Mouse (Mus musculus) MEL (cell line): Measurements from ENCODE around the gene Ralgapb. TPM values are rescaled to one million over a fixed set of nuclear protein-coding genes. Genes with fewer than 3 reads are reported as not detected.
A peak's percentile ranks its signal among the peaks of the same experiment; 100 is the strongest.

Source experiments
- DNase-seq: peaks from one replicate; pipeline ENCODE4 v3.0.0; 2011; ENCODE audit warnings: low read depth, low spot score
- H3K27ac ChIP-seq: 2 replicates; pipeline ENCODE4 v1.5.1; 2012; ENCODE audit warnings: low read depth, mild to moderate bottlenecking, control low read depth, low read length, moderate library complexity; ENCODE audit not compliant: control insufficient read depth
- H3K27me3 ChIP-seq, 2 experiments: fragments of 150-350 bp in 1 of 2; sonication (generic) in 1 of 2; 2 replicates each; pipeline ENCODE4 v1.6.1; 2012; ENCODE audit warnings: low read length in 2 of 2, mild to moderate bottlenecking in 2 of 2, improper control_type of control experiment in 1 of 2, moderate library complexity in 1 of 2; ENCODE audit not compliant: insufficient read depth in 2 of 2, control insufficient read depth in 1 of 2
- H3K36me3 ChIP-seq, 2 experiments: 2 replicates each; pipeline ENCODE4 v1.6.1; 2012 to 2014; ENCODE audit warnings: low read length in 2 of 2, improper control_type of control experiment in 1 of 2, inconsistent platforms in 1 of 2, mild to moderate bottlenecking in 1 of 2; ENCODE audit not compliant: insufficient read depth in 2 of 2, control insufficient read depth in 1 of 2
- H3K4me1 ChIP-seq, 2 experiments: fragments of 150-350 bp in 1 of 2; sonication (generic) in 1 of 2; 2 replicates each; pipeline ENCODE4 v1.6.1; 2012; ENCODE audit warnings: low read length in 2 of 2, improper control_type of control experiment in 1 of 2, mild to moderate bottlenecking in 1 of 2; ENCODE audit not compliant: insufficient read depth in 2 of 2, control insufficient read depth in 1 of 2
- H3K4me3 ChIP-seq, 2 experiments: fragments of 150-350 bp in 1 of 2; sonication (generic) in 1 of 2; 2 replicates each; pipeline ENCODE4 v1.5.1; 2012; ENCODE audit warnings: low read depth in 2 of 2, low read length in 2 of 2, mild to moderate bottlenecking in 2 of 2, moderate library complexity in 2 of 2, control low read depth in 1 of 2, improper control_type of control experiment in 1 of 2; ENCODE audit not compliant: control insufficient read depth in 1 of 2, insufficient read depth in 1 of 2
- H3K79me2 ChIP-seq: 2 replicates; pipeline ENCODE4 v1.6.1; 2012; ENCODE audit warnings: mild to moderate bottlenecking, low read length, moderate library complexity; ENCODE audit not compliant: control insufficient read depth, poor library complexity, insufficient read depth
- H3K9ac ChIP-seq: 2 replicates; pipeline ENCODE4 v1.6.1; 2012; ENCODE audit warnings: low read depth, mild to moderate bottlenecking, control low read depth, low read length, moderate library complexity; ENCODE audit not compliant: control insufficient read depth, poor library complexity, severe bottlenecking
- H3K9me3 ChIP-seq: fragments of 150-350 bp; sonication (generic); replicated peaks from 2 replicates; pipeline ENCODE4 v1.6.1; 2012; ENCODE audit warnings: mild to moderate bottlenecking, low read length, improper control_type of control experiment, moderate library complexity; ENCODE audit not compliant: insufficient read depth
- CHD1 ChIP-seq: IDR thresholded peaks from 2 replicates; pipeline ENCODE4 v1.6.1; 2012; ENCODE audit warnings: low read depth, mild to moderate bottlenecking, inconsistent platforms, low read length, improper control_type of control experiment
- CTCF ChIP-seq, 3 experiments: IDR thresholded peaks in 2 of 3; conservative IDR thresholded peaks in 1 of 3; 2 replicates each; pipeline ENCODE4 v1.5.1; 2011 to 2012; ENCODE audit warnings: low read length in 3 of 3, low read depth in 2 of 3, mild to moderate bottlenecking in 2 of 3, improper control_type of control experiment in 1 of 3, inconsistent platforms in 1 of 3, mixed read lengths in 1 of 3, moderate library complexity in 1 of 3; ENCODE audit not compliant: control insufficient read depth in 1 of 3, insufficient read depth in 1 of 3, poor library complexity in 1 of 3, severe bottlenecking in 1 of 3
- E2F4 ChIP-seq: IDR thresholded peaks from 2 replicates; pipeline ENCODE4 v1.6.1; 2011; ENCODE audit warnings: low read depth, low read length, improper control_type of control experiment, borderline replicate concordance
- EP300 ChIP-seq, 2 experiments: IDR thresholded peaks; 2 replicates each; pipeline ENCODE4 v1.6.1; 2011; ENCODE audit warnings: improper control_type of control experiment in 2 of 2, low read length in 2 of 2, low read depth in 1 of 2, mild to moderate bottlenecking in 1 of 2
- GABPA ChIP-seq: IDR thresholded peaks from 2 replicates; pipeline ENCODE4 v1.6.1; 2012; ENCODE audit warnings: low read depth, mild to moderate bottlenecking, inconsistent platforms, low read length, improper control_type of control experiment, moderate library complexity
- GATA1 ChIP-seq: IDR thresholded peaks from 2 replicates; pipeline ENCODE4 v1.6.1; 2011; ENCODE audit warnings: low read depth, low read length, improper control_type of control experiment
- HCFC1 ChIP-seq: IDR thresholded peaks from 2 replicates; pipeline ENCODE4 v1.6.1; 2012; ENCODE audit warnings: low read depth, mild to moderate bottlenecking, inconsistent platforms, low read length, improper control_type of control experiment, moderate library complexity
- JUND ChIP-seq: IDR thresholded peaks from 2 replicates; pipeline ENCODE4 v1.6.1; 2011; ENCODE audit warnings: low read depth, mild to moderate bottlenecking, improper control_type of control experiment, low read length
- KAT2A ChIP-seq: conservative IDR thresholded peaks from 2 replicates; pipeline ENCODE4 v1.6.1; 2012; ENCODE audit warnings: low read depth, low read length, improper control_type of control experiment, inconsistent platforms
- MAX ChIP-seq: IDR thresholded peaks from 2 replicates; pipeline ENCODE4 v1.6.1; 2011; ENCODE audit warnings: low read length, improper control_type of control experiment
- MYC ChIP-seq: IDR thresholded peaks from 2 replicates; pipeline ENCODE4 v1.6.1; 2011; ENCODE audit warnings: low read depth, mild to moderate bottlenecking, low read length, improper control_type of control experiment, moderate library complexity
- NELFE ChIP-seq: IDR thresholded peaks from 2 replicates; pipeline ENCODE4 v1.6.1; 2011; ENCODE audit warnings: low read depth, low read length, improper control_type of control experiment
- NRF1 ChIP-seq: IDR thresholded peaks from 2 replicates; pipeline ENCODE4 v1.6.1; 2014; ENCODE audit warnings: low read depth, mild to moderate bottlenecking, inconsistent platforms, low read length, improper control_type of control experiment, moderate library complexity; ENCODE audit not compliant: poor library complexity, insufficient read depth, severe bottlenecking
- POLR2A ChIP-seq, 2 experiments: IDR thresholded peaks; 2 replicates each; pipeline ENCODE4 v1.6.1; 2011 to 2012; ENCODE audit warnings: low read length in 2 of 2, mild to moderate bottlenecking in 2 of 2, control low read depth in 1 of 2, improper control_type of control experiment in 1 of 2, low read depth in 1 of 2, moderate library complexity in 1 of 2; ENCODE audit not compliant: control insufficient read depth in 1 of 2, insufficient read depth in 1 of 2, poor library complexity in 1 of 2
- RAD21 ChIP-seq: IDR thresholded peaks from 2 replicates; pipeline ENCODE4 v1.6.1; 2011; ENCODE audit warnings: mild to moderate bottlenecking, low read depth, low read length, improper control_type of control experiment
- SMC3 ChIP-seq: IDR thresholded peaks from 2 replicates; pipeline ENCODE4 v1.6.1; 2011; ENCODE audit warnings: low read depth, low read length, improper control_type of control experiment
- TAL1 ChIP-seq: IDR thresholded peaks from 2 replicates; pipeline ENCODE4 v1.6.1; 2012; ENCODE audit warnings: mild to moderate bottlenecking, inconsistent platforms, low read length, moderate library complexity, mixed read lengths
- TBP ChIP-seq: IDR thresholded peaks from 2 replicates; pipeline ENCODE4 v1.8.0; 2011; ENCODE audit warnings: low read depth, low read length, improper control_type of control experiment
- ZC3H11A ChIP-seq: IDR thresholded peaks from 2 replicates; pipeline ENCODE4 v1.6.1; 2012; ENCODE audit warnings: low read depth, mild to moderate bottlenecking, inconsistent platforms, low read length, improper control_type of control experiment
- ZKSCAN1 ChIP-seq: IDR thresholded peaks from 2 replicates; pipeline ENCODE4 v1.6.1; 2012; ENCODE audit warnings: low read depth, mild to moderate bottlenecking, inconsistent platforms, low read length, improper control_type of control experiment, moderate library complexity
- ZMIZ1 ChIP-seq: IDR thresholded peaks from 2 replicates; pipeline ENCODE4 v1.6.1; 2012; ENCODE audit warnings: low read depth, mild to moderate bottlenecking, inconsistent platforms, low read length, improper control_type of control experiment, moderate library complexity
- ZNF384 ChIP-seq: IDR thresholded peaks from 2 replicates; pipeline ENCODE4 v1.6.1; 2012; ENCODE audit warnings: low read depth, mild to moderate bottlenecking, inconsistent platforms, low read length, improper control_type of control experiment
- polyA plus RNA-seq, 2 experiments: library from polyadenylated mRNA; stranded (reverse) in 1 of 2; unstranded in 1 of 2; fragments of >175 nt in 1 of 2; fragments of >200 nt in 1 of 2; gene quantifications; 2 replicates each; pipeline versions ENCODE4 v1.2.1 to v1.2.4; 2012; ENCODE audit warnings: low replicate concordance in 2 of 2, low read depth in 1 of 2; ENCODE audit not compliant: insufficient read length in 2 of 2, insufficient read depth in 1 of 2, missing spikeins in 1 of 2
- total RNA-seq: library from RNA; depleted of rRNA; stranded (reverse); fragments of 300-350 nt; gene quantifications from 2 replicates; pipeline ENCODE4 v1.2.3, GENCODE M21; 2012

The Ralgapb gene
- total and polyA plus RNA-seq, 3 experiments, result 15.0 to 122 (median 20.7) TPM

DNA sequence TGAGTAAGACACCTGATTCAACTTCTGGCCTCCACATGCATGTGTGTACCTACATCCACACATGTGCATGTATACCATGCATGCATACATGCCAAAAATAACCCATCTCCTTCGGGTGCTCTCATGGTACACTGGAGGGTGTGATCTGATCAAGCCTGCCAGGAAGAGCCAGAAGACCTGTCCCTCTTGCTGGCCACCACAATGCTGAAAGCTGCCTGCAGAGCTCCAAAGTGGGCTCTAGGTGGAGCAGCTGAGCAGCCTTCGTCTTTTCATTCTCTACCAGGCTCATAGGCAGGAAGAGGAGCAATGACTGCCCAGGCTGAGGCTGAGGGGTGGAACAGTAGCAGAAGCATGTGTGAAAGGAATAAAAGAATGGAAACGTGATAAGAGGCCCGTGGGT lies 124.4 kb downstream of the Ralgapb start:
- Histone ChIP-seq H3K4me3 (no peak overlapping the region), H3K27ac (no peak overlapping the region), H3K36me3 (no peaks in the 10 kb centered on the region), H3K27me3 (no peaks in the 10 kb centered on the region), H3K4me1 (no peaks in the 10 kb centered on the region; a peak in 1 of 4 replicates), H3K79me2 (no peaks in the 10 kb centered on the region), H3K9me3 (no peaks in the 10 kb centered on the region), H3K9ac (no peak overlapping the region)
- TF ChIP-seq NELFE (no peak), ZC3H11A (peak; percentile 38), CTCF (IDR thresholded peaks at IDR 0.05 in 2 of 3, conservative IDR thresholded peaks at IDR 0.05 in 1 of 3; ENCODE audit: control insufficient read depth in 1 of 3, insufficient read depth in 1 of 3, low read depth in 2 of 3, low read length in 3 of 3, poor library complexity in 1 of 3, severe bottlenecking in 1 of 3) (peak; percentile 77 to 86 (median 81)), EP300 (IDR thresholded peaks at IDR 0.05; ENCODE audit: low read depth in 1 of 2, low read length in 2 of 2) (no peak), SMC3 (peak; percentile 77), RAD21 (peak; percentile 58), TBP (no peak)
- DNase-seq, result peak; percentile 73

DNA sequence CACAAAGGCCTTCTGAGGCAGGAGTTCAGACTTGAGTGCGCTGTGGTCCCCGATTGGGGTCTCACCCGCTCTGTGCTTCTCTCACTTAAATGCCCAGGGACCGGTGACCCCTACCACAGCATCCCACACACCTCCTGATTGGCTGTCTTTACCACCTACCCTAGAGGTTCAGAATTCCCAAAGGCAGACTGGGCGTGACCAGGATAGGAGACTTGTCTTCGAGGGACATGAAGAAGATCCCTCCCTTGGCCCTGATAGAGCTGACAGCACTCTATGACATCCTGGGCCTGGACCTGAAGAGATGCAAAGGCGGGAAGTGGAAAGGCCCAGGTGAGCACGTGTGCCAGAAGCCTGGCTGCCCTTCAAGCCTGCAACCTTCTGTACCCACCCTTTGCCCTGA lies 124.9 kb downstream of the Ralgapb start:
- no peak overlapping the region for H3K4me3 ChIP-seq
- no peak for TF ChIP-seq POLR2A (IDR thresholded peaks at IDR 0.05; ENCODE audit: control insufficient read depth in 1 of 2, insufficient read depth in 1 of 2, low read depth in 1 of 2, low read length in 2 of 2, poor library complexity in 1 of 2)
- TF ChIP-seq GABPA, result no peak
- no peak for TF ChIP-seq CTCF (IDR thresholded peaks at IDR 0.05 in 2 of 3, conservative IDR thresholded peaks at IDR 0.05 in 1 of 3; ENCODE audit: control insufficient read depth in 1 of 3, insufficient read depth in 1 of 3, low read depth in 2 of 3, low read length in 3 of 3, poor library complexity in 1 of 3, severe bottlenecking in 1 of 3)
- no peak for TF ChIP-seq MAX
- no peak for TF ChIP-seq ZKSCAN1
- no peak for TF ChIP-seq MYC
- TF ChIP-seq EP300 (IDR thresholded peaks at IDR 0.05; ENCODE audit: low read depth in 1 of 2, low read length in 2 of 2), result no peak
- no peak for TF ChIP-seq ZMIZ1
- no peak for TF ChIP-seq TAL1
- TF ChIP-seq NELFE, result no peak
- TF ChIP-seq HCFC1, result no peak
- no peak for TF ChIP-seq KAT2A
- no peak for TF ChIP-seq JUND
- no peak for TF ChIP-seq ZNF384
- TF ChIP-seq E2F4, result no peak
- no peak for TF ChIP-seq CHD1
- TF ChIP-seq NRF1, result no peak
- TF ChIP-seq GATA1, result no peak
- no peaks in the 10 kb centered on the region for H3K36me3 ChIP-seq
- no peaks in the 10 kb centered on the region for H3K9me3 ChIP-seq
- DNase-seq, result no peak
- H3K4me1 ChIP-seq, result no peaks in the 10 kb centered on the region; a peak in 1 of 4 replicates
- H3K9ac ChIP-seq, result no peak overlapping the region
- H3K27ac ChIP-seq, result no peak overlapping the region
- no peaks in the 10 kb centered on the region for H3K79me2 ChIP-seq
- H3K27me3 ChIP-seq, result no peaks in the 10 kb centered on the region; a peak in 1 of 4 replicates
